Mouse (Mus musculus) left cerebral cortex, adult 2 months (tissue): ENCODE measurements around the gene Nrp1. TPM values are rescaled to one million over a fixed set of nuclear protein-coding genes. Genes with fewer than 3 reads are reported as not detected.

Experiments
- DNase-seq, 2 experiments: peaks; one replicate each; pipeline ENCODE4 v3.0.0; 2021 to 2022; ENCODE audit warnings: low spot score in 2 of 2, mixed read lengths in 1 of 2; ENCODE audit errors: extremely low spot score in 1 of 2
- H3K27ac ChIP-seq: fragments of 200-600 bp; 2 replicates; pipeline ENCODE4 v1.8.1; 2022
- H3K4me3 ChIP-seq: fragments of 200-600 bp; 2 replicates; pipeline ENCODE4 v1.8.1; 2022
- CTCF ChIP-seq: fragments of 200-600 bp; IDR thresholded peaks from 2 replicates; pipeline ENCODE4 v1.8.1; 2022; ENCODE audit warnings: antibody characterized with exemption, mild to moderate bottlenecking, moderate library complexity
- intact Hi-C: fragments of 180-260 bp; cut with DNase I; formaldehyde crosslinking; loops from one replicate; pipeline ENCODE4 v1.15.1; 2025
- total RNA-seq, 2 experiments: library from RNA; stranded (reverse); gene quantifications; 2 replicates each; pipeline ENCODE4 v1.2.3; 2021

Gene Nrp1
- total RNA-seq, 2 experiments from 2014 or later: 27.5 to 29.2 TPM

- DNase-seq: no peak
- intact Hi-C loops: no loop called here
- no peak overlapping the region for H3K27ac ChIP-seq
- no peak for TF ChIP-seq CTCF
- H3K4me3 ChIP-seq: no peak overlapping the region
Observed at GRCm38 (mm10) chr8:128457277-128457676, 98.9 kb downstream of the Nrp1 start.

- H3K4me3 ChIP-seq: no peak overlapping the region
- H3K27ac ChIP-seq: no peak overlapping the region
- no peak for TF ChIP-seq CTCF
- no peak for DNase-seq
- intact Hi-C loops: no loop called here
Observed at GRCm38 (mm10) chr8:128459704-128460103, 101.3 kb downstream of the Nrp1 start.

- DNase-seq: no peak
- TF ChIP-seq CTCF: no peak
- Histone ChIP-seq H3K4me3 (no peak overlapping the region), H3K27ac (no peak overlapping the region)
- intact Hi-C loops: no loop called here
Observed at GRCm38 (mm10) chr8:128461716-128462115, 103.3 kb downstream of the Nrp1 start.

GRCm38 (mm10) chr8:128463162-128463561 lies 104.8 kb downstream of the Nrp1 start:
- no peak for DNase-seq
- H3K4me3 ChIP-seq: no peak overlapping the region
- intact Hi-C loops: no loop called here
- no peak for TF ChIP-seq CTCF
- H3K27ac ChIP-seq: no peak overlapping the region

- DNase-seq: no peak
- intact Hi-C loops: no loop called here
- no peak for TF ChIP-seq CTCF
- no peak overlapping the region for H3K4me3 ChIP-seq
- no peak overlapping the region for H3K27ac ChIP-seq
Observed at GRCm38 (mm10) chr8:128464056-128464623, 105.7 kb downstream of the Nrp1 start.

GRCm38 (mm10) chr8:128465553-128465952 lies 107.1 kb downstream of the Nrp1 start:
- intact Hi-C loops: no loop called here
- TF ChIP-seq CTCF: no peak

GRCm38 (mm10) chr8:128466681-128467430 lies 108.5 kb downstream of the Nrp1 start:
- DNase-seq: no peak
- TF ChIP-seq CTCF: no peak
- Histone ChIP-seq H3K4me3 (no peak overlapping the region), H3K27ac (no peak overlapping the region)
- intact Hi-C loops: no loop called here

More at GRCm38 (mm10) chr8:128465553-128465952, 107.1 kb downstream of the Nrp1 start:
- H3K4me3 ChIP-seq: no peak overlapping the region
- no peak overlapping the region for H3K27ac ChIP-seq
- no peak for DNase-seq

- DNase-seq: no peak
- no peak overlapping the region for H3K4me3 ChIP-seq
- no peak overlapping the region for H3K27ac ChIP-seq
- no peak for TF ChIP-seq CTCF
- intact Hi-C loops: no loop called here
Observed at GRCm38 (mm10) chr8:128470097-128470496, 111.7 kb downstream of the Nrp1 start.

- no peak overlapping the region for H3K27ac ChIP-seq
- no peak for DNase-seq
- no peak for TF ChIP-seq CTCF
- no peak overlapping the region for H3K4me3 ChIP-seq
- intact Hi-C loops: no loop called here
Observed at GRCm38 (mm10) chr8:128471186-128471585, 112.8 kb downstream of the Nrp1 start.

- no peak for TF ChIP-seq CTCF
- Histone ChIP-seq H3K4me3 (no peak overlapping the region), H3K27ac (no peak overlapping the region)
- no peak for DNase-seq
- intact Hi-C loops: no loop called here
Observed at GRCm38 (mm10) chr8:128472871-128473270, 114.5 kb downstream of the Nrp1 start.

- DNase-seq: no peak
- intact Hi-C loops: no loop called here
- no peak for TF ChIP-seq CTCF
- Histone ChIP-seq H3K4me3 (no peak overlapping the region), H3K27ac (no peak overlapping the region)
Observed at GRCm38 (mm10) chr8:128473456-128474239, 115.2 kb downstream of the Nrp1 start.

- no peak for DNase-seq
- H3K27ac ChIP-seq: no peak overlapping the region
- H3K4me3 ChIP-seq: no peak overlapping the region
- intact Hi-C loops: no loop called here
- no peak for TF ChIP-seq CTCF
Observed at GRCm38 (mm10) chr8:128474614-128475013, 116.2 kb downstream of the Nrp1 start.
